Mouse (Mus musculus): ENCODE measurements around the gene Usp32.
"Not testable (repeated sequence)": the region's sequence is repeated elsewhere in the genome, so short reads cannot be mapped to it uniquely, and the experiment has no call there.

Usp32 gene

GRCm38 (mm10) chr11:85139581-85140540 lies at the start of gene Usp32:
Usp32 (minus strand) TSS chr11:85140161.
- DNase-seq (ENCODE audit: low read depth, low spot score), result peak; percentile 94

GRCm38 (mm10) chr11:85189110-85189509 lies 49.1 kb upstream of the Usp32 start:
- DNase-seq (ENCODE audit: low read depth, low spot score), result no peak

- no peak for DNase-seq (ENCODE audit: low read depth, low spot score)
Observed at GRCm38 (mm10) chr11:85184839-85185238, 44.9 kb upstream of the Usp32 start.

GRCm38 (mm10) chr11:85184082-85184481 lies 44.1 kb upstream of the Usp32 start:
- peak; percentile 50 for DNase-seq (ENCODE audit: low read depth, low spot score)

GRCm38 (mm10) chr11:85183284-85183779 lies 43.4 kb upstream of the Usp32 start:
- no peak for DNase-seq (ENCODE audit: low read depth, low spot score)

GRCm38 (mm10) chr11:85182617-85183283 lies 42.8 kb upstream of the Usp32 start:
- DNase-seq (ENCODE audit: low read depth, low spot score), result peak; percentile 89

GRCm38 (mm10) chr11:85178413-85178812 lies 38.5 kb upstream of the Usp32 start:
- DNase-seq (ENCODE audit: low read depth, low spot score), result no peak

GRCm38 (mm10) chr11:85177761-85178160 lies 37.8 kb upstream of the Usp32 start:
- DNase-seq (ENCODE audit: low read depth, low spot score), result no peak

GRCm38 (mm10) chr11:85175941-85176340 lies 36.0 kb upstream of the Usp32 start:
- no peak for DNase-seq (ENCODE audit: low read depth, low spot score)

GRCm38 (mm10) chr11:85170833-85171232 lies 30.9 kb upstream of the Usp32 start:
- no peak for DNase-seq (ENCODE audit: low read depth, low spot score)

GRCm38 (mm10) chr11:85170058-85170740 lies 30.2 kb upstream of the Usp32 start, which contains the start of gene 1700125H20Rik:
1700125H20Rik (plus strand) TSS chr11:85170404.
- peak; percentile 87 for DNase-seq (ENCODE audit: low read depth, low spot score)

GRCm38 (mm10) chr11:85167503-85167902 lies 27.5 kb upstream of the Usp32 start:
- no peak for DNase-seq (ENCODE audit: low read depth, low spot score)

GRCm38 (mm10) chr11:85164371-85164770 lies 24.4 kb upstream of the Usp32 start:
- no peak for DNase-seq (ENCODE audit: low read depth, low spot score)

GRCm38 (mm10) chr11:85163014-85163413 lies 23.1 kb upstream of the Usp32 start:
- DNase-seq (ENCODE audit: low read depth, low spot score), result not testable (repeated sequence)

- DNase-seq (ENCODE audit: low read depth, low spot score), result no peak
Observed at GRCm38 (mm10) chr11:85157301-85157700, 17.3 kb upstream of the Usp32 start.

- no peak for DNase-seq (ENCODE audit: low read depth, low spot score)
Observed at GRCm38 (mm10) chr11:85152256-85152930, 12.4 kb upstream of the Usp32 start.

GRCm38 (mm10) chr11:85138776-85139474 lies 1.0 kb downstream of the Usp32 start:
- DNase-seq (ENCODE audit: low read depth, low spot score), result no peak

- DNase-seq (ENCODE audit: low read depth, low spot score), result no peak
Observed at GRCm38 (mm10) chr11:85131542-85131941, 8.4 kb downstream of the Usp32 start.

GRCm38 (mm10) chr11:85128883-85129282 lies 11.1 kb downstream of the Usp32 start:
- DNase-seq (ENCODE audit: low read depth, low spot score), result no peak

GRCm38 (mm10) chr11:85126257-85127102 lies 13.5 kb downstream of the Usp32 start:
- no peak for DNase-seq (ENCODE audit: low read depth, low spot score)
